Mouse (Mus musculus) kidney, adult 11 months (tissue): ENCODE measurements around the gene Atg9b.

Experiments used
- DNase-seq: peaks from one replicate; pipeline ENCODE4 v3.0.0; 2022

Gene Atg9b

DNA sequence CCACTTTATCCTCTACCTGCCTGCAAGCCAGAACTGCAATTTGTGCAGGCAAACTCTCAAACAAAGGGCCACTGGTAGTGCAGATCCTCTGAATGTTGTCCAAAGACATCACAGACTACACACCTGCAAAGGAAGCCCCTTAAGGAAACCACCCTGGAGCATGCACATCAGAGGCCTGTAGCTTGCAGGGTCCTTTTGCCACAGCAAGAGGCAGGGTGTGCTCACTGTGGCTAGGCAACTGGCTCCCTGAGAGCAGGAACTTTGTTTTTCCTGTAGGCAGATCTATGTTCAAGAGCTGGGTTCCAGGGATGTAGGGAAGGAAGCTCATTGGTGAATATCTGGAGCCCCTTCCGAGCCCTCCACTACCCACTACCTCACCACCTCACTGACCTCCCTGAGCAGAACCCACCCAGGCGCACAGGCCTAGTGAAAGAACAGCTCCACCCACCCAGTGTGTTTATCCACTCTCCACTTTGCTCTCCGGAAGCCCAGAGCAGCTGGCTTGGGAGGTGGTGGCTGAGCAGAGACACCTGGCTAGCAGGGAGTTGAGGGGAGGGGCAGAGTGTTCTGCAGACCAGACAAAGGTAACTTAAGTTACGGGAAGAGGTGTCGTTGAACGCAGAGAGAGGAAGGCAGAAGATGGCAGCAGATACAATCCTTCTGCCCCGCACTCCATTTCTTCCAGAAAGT lies 44.6 kb downstream of the Atg9b start:
- DNase-seq = no peak

GRCm38 (mm10) chr5:24346313-24346712 lies 45.6 kb downstream of the Atg9b start:
- no peak for DNase-seq

GRCm38 (mm10) chr5:24344477-24345051 lies 47.4 kb downstream of the Atg9b start:
- DNase-seq = no peak

DNA sequence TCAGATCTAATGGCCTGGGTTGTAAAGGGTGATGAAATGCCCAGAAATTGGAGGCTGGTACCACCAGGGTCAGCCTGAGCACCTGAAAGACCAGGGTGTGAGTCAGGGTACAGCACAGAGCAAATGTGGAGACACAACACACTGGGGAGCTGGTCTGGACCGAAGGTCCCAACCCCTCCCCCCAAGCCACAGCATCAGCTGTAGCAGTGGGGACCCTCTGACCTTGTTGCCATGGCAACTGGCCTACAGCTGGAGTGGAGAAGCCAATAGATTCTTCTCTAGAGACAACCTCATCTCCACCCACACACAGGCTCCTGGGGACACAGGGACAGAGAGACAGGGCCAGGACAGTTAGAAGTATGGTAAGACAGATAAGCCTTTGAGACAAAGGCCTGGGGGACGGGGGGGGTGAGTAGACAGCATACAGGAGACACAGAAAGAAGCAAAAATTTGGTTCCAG lies 47.9 kb downstream of the Atg9b start:
- no peak for DNase-seq

- DNase-seq = no peak
Measured at GRCm38 (mm10) chr5:24343379-24343778, 48.6 kb downstream of the Atg9b start.

DNA sequence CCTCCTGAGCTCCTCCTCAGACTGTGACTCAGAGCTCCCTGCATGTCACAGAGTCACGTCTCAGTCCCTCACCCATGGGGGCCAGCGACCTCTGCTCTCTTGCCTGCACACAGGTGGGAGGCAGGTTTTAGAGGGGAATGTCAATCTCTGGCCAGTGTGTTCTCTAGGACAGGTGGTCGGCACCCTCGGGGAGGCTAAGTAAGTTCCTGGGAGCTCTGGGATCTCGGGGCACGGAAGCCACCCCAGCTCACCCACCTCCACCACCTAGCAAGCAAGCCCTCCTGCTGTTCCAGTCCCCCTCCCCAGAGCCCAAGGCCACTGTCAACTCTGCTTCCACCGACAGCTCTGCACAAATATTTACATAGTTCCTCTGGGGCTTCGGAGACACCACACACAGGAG lies 49.0 kb downstream of the Atg9b start:
- no peak for DNase-seq

DNA sequence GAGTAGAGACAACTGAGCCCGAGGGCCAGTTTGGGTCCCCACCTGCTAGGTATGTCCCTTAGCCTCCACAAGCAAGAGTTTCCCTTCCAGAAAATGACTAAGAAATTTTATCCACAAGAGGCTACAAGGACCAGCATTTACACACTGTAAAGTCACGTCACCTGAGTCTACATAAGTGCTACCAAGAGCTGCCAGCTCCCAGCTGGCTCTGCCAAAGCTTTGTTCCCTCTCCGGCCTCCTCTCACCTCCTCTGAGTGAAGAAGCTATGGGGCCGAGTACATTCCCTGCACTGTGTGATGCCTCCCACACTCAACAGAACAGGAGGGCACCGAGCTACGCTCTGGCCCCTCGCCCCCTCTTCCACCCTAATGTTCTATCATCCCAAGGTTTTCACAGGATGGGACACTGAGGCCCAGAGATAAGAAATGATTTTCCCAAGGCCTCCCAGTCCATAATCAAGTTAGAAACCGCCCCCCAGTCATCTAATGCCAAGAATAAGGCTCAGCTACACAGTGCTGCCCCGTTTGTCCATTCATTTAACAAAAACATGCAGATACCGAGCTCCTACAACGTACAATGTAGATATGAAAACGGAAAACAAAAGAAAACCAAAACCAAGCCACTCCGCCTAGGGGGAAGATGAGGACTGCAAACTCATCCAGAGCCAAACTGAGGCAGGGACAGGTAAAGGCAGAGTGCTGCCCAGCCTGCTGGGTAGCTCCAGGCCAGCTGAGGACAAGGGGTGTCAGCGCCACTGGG lies 49.6 kb downstream of the Atg9b start:
- no peak for DNase-seq

GRCm38 (mm10) chr5:24337821-24338220 lies 54.1 kb downstream of the Atg9b start:
- no peak for DNase-seq

DNA sequence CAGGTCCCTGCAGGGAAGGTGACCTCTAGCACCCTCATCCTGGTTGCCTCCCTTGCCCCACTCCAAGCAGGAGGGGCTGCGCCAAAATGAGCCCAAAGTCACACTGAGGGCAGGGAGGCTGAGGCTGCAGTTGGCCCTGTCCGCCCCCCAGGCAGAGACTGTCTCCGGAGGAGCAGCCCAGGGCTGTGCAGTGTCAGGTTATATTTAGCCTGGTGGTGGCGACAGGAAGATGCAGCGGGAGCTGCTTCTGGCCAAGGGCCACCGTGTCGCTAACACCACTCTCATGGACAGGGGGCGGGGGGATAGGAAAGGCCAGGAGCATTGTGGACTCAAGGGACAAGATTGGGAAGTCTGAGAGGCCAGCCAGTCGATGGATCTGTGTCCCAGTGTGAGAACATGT lies 54.6 kb downstream of the Atg9b start:
- DNase-seq = no peak

DNA sequence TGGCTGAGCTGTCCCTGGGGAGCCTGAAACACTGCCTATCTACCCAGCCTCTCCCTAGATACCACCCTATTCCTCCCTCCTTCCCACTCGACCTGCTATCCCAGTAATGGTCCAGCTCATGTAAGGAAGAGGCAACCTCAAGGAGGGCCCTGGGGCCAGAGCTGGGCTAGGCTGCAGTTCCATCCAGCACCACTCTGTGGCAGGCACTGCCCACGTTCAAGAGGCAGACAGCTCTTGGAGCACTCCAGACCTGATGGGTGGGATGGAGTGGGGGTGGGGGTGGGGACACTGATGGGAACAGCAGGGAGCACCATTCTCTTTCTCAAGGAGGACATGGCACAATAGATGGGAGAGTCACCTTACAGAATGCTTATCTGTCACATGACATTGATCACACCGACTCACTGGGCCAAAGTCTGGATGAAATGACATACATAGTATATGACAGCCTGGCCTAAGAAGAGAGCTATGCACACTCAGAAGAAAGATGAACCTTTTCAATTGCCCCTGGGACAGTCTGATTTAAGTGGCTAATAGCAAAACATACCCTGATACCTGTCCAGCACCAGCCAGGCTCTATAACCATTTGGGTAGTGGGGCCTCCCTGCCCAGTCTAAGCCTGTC lies 55.9 kb downstream of the Atg9b start:
- no peak for DNase-seq

DNA sequence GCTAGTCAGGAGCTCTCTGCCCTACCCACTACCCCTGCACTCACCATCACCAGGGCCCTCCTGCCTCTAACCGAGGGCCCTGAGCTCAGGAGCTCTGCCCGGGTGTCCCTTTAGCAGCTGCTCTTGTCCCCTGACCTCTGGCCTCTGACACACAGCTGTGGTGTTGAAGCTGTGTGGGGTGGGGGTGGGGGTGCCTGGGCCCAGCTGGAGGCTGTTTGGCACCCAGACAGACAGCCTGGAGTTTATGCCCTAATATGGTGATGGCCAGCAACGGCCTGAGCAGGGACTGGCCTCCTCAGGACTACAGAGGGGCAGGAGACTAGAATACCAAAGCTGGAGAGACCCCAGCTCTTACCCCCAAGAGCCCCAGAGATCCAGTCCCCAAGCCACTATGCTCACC lies 57.2 kb downstream of the Atg9b start:
- no peak for DNase-seq
